Mouse (Mus musculus): ENCODE results near the gene Cct7. TPM values are rescaled to one million over a fixed set of nuclear protein-coding genes. Genes with fewer than 3 reads are reported as not detected.
A peak's percentile ranks its signal among the peaks of the same experiment; 100 is the strongest.

Cct7 gene
- total RNA-seq, 2 experiments from 2014 or later = 229 to 234 TPM

- no peak for DNase-seq (ENCODE audit: low spot score in 2 of 2)
These were observed 49.1 kb downstream of the Cct7 start for GRCm38 (mm10) chr6:85500416-85500815.

- no peak for DNase-seq (ENCODE audit: low spot score in 2 of 2)
These were observed 50.3 kb downstream of the Cct7 start for GRCm38 (mm10) chr6:85501571-85502102.

- peak in 1 of 2 experiments; percentile 59 for DNase-seq (ENCODE audit: low spot score in 2 of 2)
These were observed 51.0 kb downstream of the Cct7 start for GRCm38 (mm10) chr6:85502103-85502910.

- peak; percentile 79 to 85 for DNase-seq (ENCODE audit: low spot score in 2 of 2)
These were observed 51.6 kb downstream of the Cct7 start, which contains the start of gene Fbxo41 for GRCm38 (mm10) chr6:85502911-85503250. TSS of gene Fbxo41 (minus strand) at chr6:85502994.

- DNase-seq (ENCODE audit: low spot score in 2 of 2) = no peak
These were observed 53.6 kb downstream of the Cct7 start for GRCm38 (mm10) chr6:85504908-85505307.

GRCm38 (mm10) chr6:85508602-85509001, 57.3 kb downstream of the Cct7 start:
- DNase-seq (ENCODE audit: low spot score in 2 of 2) = no peak

GRCm38 (mm10) chr6:85510476-85510875, 59.2 kb downstream of the Cct7 start:
- peak; percentile 77 to 94 for DNase-seq (ENCODE audit: low spot score in 2 of 2)

- no peak for DNase-seq (ENCODE audit: low spot score in 2 of 2)
These were observed 60.2 kb downstream of the Cct7 start for GRCm38 (mm10) chr6:85511286-85512055.

GRCm38 (mm10) chr6:85512056-85512440, 60.7 kb downstream of the Cct7 start:
- no peak for DNase-seq (ENCODE audit: low spot score in 2 of 2)

GRCm38 (mm10) chr6:85512577-85513530, 61.5 kb downstream of the Cct7 start:
- peak in 1 of 2 experiments; percentile 46 for DNase-seq (ENCODE audit: low spot score in 2 of 2)

GRCm38 (mm10) chr6:85513531-85513910, 62.2 kb downstream of the Cct7 start, which contains the start of gene Egr4:
TSS of gene Egr4 (minus strand) at chr6:85513589.
- peak; percentile 94 to 96 for DNase-seq (ENCODE audit: low spot score in 2 of 2)

- no peak for DNase-seq (ENCODE audit: low spot score in 2 of 2)
These were observed 64.6 kb downstream of the Cct7 start for GRCm38 (mm10) chr6:85515941-85516340.

Other genes starting within 250 kb of the Cct7 start
- gene Sfxn5, start 118.1 kb upstream of the Cct7 start, total RNA-seq (2021) = 100 to 1,000 TPM; 177 TPM
- 10 to 100 TPM; 60.7 to 61.2 TPM for gene Rab11fip5, start 76.9 kb upstream of the Cct7 start, total RNA-seq (2021)
- not detected for gene Noto, start 27.6 kb upstream of the Cct7 start, total RNA-seq (2021)
- gene Smyd5, start 19.5 kb upstream of the Cct7 start, total RNA-seq (2021) = 10 to 100 TPM; 46.9 to 49.0 TPM
- 10 to 100 TPM; 17.0 to 17.3 TPM for gene Pradc1, start 456 bp downstream of the Cct7 start, total RNA-seq (2021)
- gene Fbxo41, start 51.5 kb downstream of the Cct7 start, total RNA-seq (2021) = 10 to 100 TPM; 86.4 to 86.8 TPM
- gene Egr4, start 62.1 kb downstream of the Cct7 start, total RNA-seq (2021) = 10 to 100 TPM; 38.7 to 53.2 TPM
- 1 to 10 TPM; 6.7 to 7.0 TPM for gene Alms1, start 136.0 kb downstream of the Cct7 start, total RNA-seq (2021)